Mouse (Mus musculus): ENCODE measurements around the gene 1810049J17Rik. TPM values are rescaled to one million over a fixed set of nuclear protein-coding genes. Genes with fewer than 3 reads are reported as not detected.

1810049J17Rik gene
- polyA plus RNA-seq, 1 experiment from 2014 or later: not detected

DNA sequence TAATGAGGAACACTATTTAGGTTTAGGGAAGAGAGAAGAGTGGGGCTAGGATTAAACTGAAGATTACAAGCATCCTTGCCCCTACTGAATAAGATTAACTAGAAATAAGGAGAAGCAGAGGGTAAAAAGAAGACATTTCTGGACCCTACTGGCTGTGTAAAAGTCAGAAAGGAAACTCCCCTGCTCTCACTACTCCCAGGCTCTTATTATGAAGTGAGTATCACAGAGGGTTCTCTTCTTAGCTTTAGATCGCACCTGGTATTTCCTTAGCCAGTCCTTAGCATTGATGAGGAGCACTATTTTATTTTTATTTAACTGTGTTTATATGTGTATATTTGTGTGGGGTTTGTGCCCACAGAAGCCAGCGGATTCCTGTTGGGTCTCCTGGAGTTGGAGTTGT lies 25.5 kb downstream of the 1810049J17Rik start:
- 76% methylated on average over 2 of the region's 2 CpGs for WGBS
- Histone ChIP-seq H3K27ac (no peak overlapping the region), H3K4me1 (no peaks in the 10 kb centered on the region), H3K4me3 (no peak overlapping the region), H3K27me3 (ENCODE audit: poor library complexity, severe bottlenecking) (no peaks in the 10 kb centered on the region), H3K9me3 (no peaks in the 10 kb centered on the region), H3K36me3 (replicated peaks) (no peaks in the 10 kb centered on the region)
- no peak for DNase-seq (ENCODE audit: extremely low spot score, low spot score)

DNA sequence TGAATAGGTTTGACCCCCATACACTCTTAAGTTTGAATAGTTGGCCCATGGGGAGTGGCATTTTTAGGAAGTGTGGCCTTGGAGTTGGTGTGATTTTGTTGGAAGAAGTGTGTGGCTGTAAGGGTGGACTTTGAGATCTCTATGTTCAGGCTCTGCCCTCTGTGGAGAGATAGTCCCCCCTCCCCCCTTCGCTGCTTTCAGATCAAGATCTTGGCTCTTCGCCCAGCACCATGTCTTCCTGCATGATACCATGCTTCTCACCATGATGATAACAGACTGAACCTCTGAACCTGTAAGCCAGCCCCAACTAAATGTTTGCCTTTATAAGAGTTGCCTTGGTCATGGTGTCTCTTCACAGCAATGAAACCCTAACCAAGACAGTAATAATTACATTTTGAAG lies 29.9 kb downstream of the 1810049J17Rik start:
- no peak overlapping the region for H3K4me3 ChIP-seq
- peaks cover 3% of the 10 kb centered on the region; the same call in 1 of the 2 replicates for H3K9me3 ChIP-seq
- no peaks in the 10 kb centered on the region for H3K27me3 ChIP-seq (ENCODE audit: poor library complexity, severe bottlenecking)
- H3K4me1 ChIP-seq: no peaks in the 10 kb centered on the region
- DNase-seq (ENCODE audit: extremely low spot score, low spot score): no peak
- H3K36me3 ChIP-seq (replicated peaks): no peaks in the 10 kb centered on the region
- 100% methylated on average over 2 of the region's 2 CpGs for WGBS
- no peak overlapping the region for H3K27ac ChIP-seq

DNA sequence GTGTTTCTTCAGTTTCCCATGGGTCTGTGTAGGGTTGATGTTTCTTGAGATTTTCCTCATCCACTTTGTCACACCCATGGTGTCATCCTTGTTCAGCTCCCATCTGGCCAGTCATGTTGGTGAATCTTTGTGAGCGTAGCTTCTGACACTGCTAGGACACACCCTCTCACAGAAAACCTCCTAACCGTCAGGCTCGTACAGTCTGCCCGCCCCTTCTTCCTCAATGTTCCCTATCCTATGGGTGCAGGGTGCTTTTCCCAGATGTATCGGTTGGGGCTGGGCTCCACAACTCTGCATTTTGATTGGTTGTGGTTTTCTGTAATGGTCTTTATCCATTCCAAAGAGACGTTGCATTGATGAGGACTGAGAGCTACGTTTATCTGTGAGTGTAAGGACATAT lies 31.4 kb downstream of the 1810049J17Rik start:
- no peaks in the 10 kb centered on the region for H3K4me1 ChIP-seq
- 85% methylated on average over 7 of the region's 7 CpGs for WGBS
- DNase-seq (ENCODE audit: extremely low spot score, low spot score): no peak
- peaks cover 8% of the 10 kb centered on the region; the same call in 1 of the 2 replicates for H3K9me3 ChIP-seq
- no peaks in the 10 kb centered on the region for H3K36me3 ChIP-seq (replicated peaks)
- no peak overlapping the region for H3K4me3 ChIP-seq
- H3K27me3 ChIP-seq (ENCODE audit: poor library complexity, severe bottlenecking): no peaks in the 10 kb centered on the region
- no peak overlapping the region for H3K27ac ChIP-seq

DNA sequence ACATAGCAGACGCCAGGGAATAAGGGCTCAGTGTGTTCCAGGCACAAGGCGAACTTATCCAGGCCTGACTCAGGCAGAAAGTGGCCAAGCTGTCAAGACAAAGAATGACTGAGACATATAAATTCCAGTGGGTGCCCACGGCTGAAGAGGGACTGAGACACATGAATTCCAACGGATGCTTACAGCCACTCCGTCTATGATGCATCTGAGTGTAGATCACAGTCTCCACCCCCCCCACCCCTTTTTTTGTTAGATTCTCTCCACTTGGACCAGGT lies 36.2 kb downstream of the 1810049J17Rik start:
- Histone ChIP-seq H3K4me1 (no peaks in the 10 kb centered on the region), H3K4me3 (no peak overlapping the region), H3K36me3 (replicated peaks) (no peaks in the 10 kb centered on the region), H3K9me3 (peaks cover 8% of the 10 kb centered on the region; the same call in 1 of the 2 replicates), H3K27ac (no peak overlapping the region), H3K27me3 (ENCODE audit: poor library complexity, severe bottlenecking) (no peaks in the 10 kb centered on the region)
- 88% methylated on average over 5 of the region's 5 CpGs for WGBS
- DNase-seq (ENCODE audit: extremely low spot score, low spot score): no peak

DNA sequence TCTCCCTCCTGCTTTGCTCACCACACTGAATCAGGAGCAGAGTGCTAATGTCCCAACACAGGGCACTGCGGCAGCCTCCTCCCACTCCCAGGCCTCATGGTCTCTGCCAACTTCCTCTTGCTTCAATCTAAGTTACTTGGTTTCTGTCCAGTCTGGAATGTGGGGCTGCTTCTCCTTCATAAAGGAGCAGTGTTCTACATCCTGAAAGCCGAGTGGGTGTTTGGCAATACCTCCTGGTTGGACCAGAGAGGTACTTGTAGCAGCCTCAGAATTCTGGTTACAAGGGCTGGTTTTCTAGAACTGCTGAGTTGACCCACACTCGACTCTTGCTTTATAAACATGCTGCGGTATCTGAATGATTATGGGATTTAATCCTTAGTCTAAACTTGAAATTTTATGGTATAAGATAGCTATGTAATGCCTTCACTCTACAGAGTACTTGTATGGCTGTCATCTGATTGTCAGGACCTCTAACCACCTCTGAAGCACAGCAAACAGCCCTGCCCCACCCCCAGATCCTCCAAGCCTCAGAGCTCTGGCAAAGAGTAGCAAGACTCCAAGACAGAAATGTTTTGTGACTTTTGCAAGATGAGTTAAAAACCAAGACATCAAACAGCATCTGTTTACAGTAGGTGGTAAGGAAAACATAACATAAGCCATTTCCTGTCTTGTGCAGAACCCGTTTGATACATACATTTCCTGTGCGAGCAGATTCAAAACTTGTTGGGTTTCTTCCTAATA lies 36.7 kb downstream of the 1810049J17Rik start:
- WGBS: 87% methylated on average over 6 of the region's 6 CpGs
- no peak overlapping the region for H3K4me3 ChIP-seq

DNA sequence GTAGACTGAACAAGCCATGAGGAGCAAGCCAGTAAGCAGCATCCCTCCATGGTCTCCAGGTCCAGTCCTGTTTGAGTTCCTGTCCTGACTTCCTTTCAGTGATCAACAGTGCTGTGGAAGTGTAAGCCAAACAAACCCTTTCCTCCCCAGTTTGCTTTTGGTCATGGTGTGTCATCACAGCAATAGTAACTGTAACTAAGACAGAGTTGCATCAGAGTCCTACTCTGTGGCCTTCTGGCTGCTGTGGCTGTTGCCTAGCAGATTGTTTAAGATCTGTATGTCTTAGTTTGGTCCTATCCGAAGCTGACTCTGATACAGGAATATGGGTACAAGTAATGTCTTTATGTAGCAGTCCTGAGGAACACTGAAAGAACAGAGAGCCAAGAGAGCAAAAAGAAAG lies 41.9 kb downstream of the 1810049J17Rik start:
- Histone ChIP-seq H3K27ac (no peak overlapping the region), H3K36me3 (replicated peaks) (no peaks in the 10 kb centered on the region), H3K9me3 (no peaks in the 10 kb centered on the region), H3K4me1 (no peaks in the 10 kb centered on the region), H3K27me3 (ENCODE audit: poor library complexity, severe bottlenecking) (no peaks in the 10 kb centered on the region), H3K4me3 (no peak overlapping the region)
- no peak for DNase-seq (ENCODE audit: extremely low spot score, low spot score)
- WGBS: 91% methylated on average over 1 of the region's 1 CpGs

More for the DNA sequence above, 36.7 kb downstream of the 1810049J17Rik start:
- H3K36me3 ChIP-seq (replicated peaks): no peaks in the 10 kb centered on the region
- peaks cover 8% of the 10 kb centered on the region; the same call in 1 of the 2 replicates for H3K9me3 ChIP-seq
- no peaks in the 10 kb centered on the region for H3K4me1 ChIP-seq
- no peak overlapping the region for H3K27ac ChIP-seq
- DNase-seq (ENCODE audit: extremely low spot score, low spot score): no peak
- H3K27me3 ChIP-seq (ENCODE audit: poor library complexity, severe bottlenecking): no peaks in the 10 kb centered on the region

DNA sequence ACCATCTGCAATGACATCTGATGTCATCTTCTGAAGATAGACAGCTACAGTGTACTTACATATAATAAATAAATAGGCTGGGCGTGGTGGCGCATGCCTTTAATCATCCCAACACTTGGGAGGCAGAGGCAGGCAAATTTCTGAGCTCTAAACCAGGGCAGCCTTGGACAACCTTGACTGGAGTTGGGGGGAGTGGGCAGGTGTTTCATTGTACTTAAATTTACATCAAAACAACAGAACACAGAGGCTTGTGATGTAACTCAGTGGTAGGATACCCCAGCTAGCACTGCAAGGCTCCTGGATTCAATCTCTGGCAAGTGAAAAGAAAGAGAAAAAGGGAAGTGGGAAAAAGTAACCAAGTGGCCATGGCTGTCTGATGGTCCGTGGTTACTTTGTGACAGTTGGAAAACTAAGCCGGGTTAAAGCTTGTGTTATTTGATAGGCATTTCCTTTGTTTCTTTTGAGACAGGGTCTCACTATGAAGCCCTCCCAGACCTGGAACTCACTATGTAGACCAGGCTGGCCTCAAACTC lies 46.5 kb downstream of the 1810049J17Rik start:
- Histone ChIP-seq H3K27me3 (ENCODE audit: poor library complexity, severe bottlenecking) (no peaks in the 10 kb centered on the region), H3K4me3 (no peak overlapping the region), H3K9me3 (no peaks in the 10 kb centered on the region), H3K4me1 (no peaks in the 10 kb centered on the region), H3K27ac (no peak overlapping the region), H3K36me3 (replicated peaks) (peaks cover 13% of the 10 kb centered on the region)
- 89% methylated on average over 4 of the region's 4 CpGs for WGBS
- DNase-seq (ENCODE audit: extremely low spot score, low spot score): no peak

DNA sequence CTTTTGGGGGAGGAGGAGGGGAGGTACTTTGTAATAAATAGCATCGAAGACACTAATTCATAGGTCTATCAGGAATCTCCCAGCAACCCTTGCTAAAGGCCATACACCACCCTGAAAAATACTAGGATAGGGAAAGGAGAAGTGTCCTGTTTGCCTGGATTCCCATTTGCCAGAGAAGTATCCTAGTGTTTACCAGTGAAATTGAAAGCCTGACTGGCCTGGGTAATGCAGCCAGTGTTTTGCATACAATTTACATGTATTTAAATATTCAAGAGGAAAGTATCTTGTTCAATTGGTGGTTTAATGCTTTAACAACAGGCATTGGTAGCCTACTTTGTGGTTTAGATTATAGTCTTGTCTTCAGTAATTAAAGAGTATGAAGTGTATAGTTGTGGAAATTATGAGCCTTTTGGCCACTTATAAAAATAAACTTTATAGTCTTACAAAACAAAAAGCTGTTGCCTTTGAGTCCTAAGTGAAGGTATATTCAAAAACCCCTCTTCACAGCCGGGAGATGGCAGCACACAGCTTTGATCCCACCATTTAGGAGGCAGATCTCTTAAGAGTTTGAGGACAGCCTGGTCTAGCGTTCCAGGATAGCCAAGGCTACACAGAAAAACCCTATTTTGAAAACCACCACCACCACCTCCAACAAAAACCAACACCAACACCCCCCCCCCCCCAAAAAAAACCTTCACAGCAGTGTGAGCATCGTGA lies 47.5 kb downstream of the 1810049J17Rik start:
- no peak for DNase-seq (ENCODE audit: extremely low spot score, low spot score)
- peaks cover 21% of the 10 kb centered on the region for H3K36me3 ChIP-seq (replicated peaks)

DNA sequence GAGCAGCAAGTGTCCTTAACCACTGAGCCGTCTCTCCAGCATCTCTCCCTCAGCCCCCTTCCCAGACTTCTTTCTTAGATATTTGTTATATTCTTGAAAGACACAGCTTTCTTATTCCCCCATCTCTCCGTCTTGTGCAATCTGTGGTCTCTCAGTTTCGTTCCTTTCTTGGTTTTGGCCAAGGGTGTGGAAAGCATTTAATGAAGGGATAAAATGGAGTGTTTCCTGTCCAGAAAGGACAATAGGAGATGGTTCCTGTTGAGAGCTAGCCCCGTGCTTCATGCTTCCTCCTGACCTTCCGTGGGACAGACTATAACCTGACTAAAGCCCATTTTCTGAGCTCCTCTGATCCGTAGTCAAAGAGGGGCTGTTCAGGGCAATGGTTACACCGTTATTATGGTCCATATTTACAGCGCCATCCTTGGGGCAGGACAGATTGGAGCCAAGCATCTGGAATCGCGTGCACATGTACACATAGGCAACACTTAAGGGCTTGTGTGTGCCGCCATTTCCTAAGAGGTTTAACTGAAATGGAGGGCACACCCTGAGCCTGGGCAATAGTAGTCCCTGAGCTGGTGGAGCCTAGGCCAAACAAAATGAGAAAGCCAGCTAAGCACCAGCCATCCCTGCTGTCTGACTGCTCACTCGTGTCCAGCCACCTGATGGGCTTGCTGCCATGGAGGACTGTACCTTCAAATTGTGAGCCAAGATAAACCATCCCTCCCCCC lies 48.2 kb downstream of the 1810049J17Rik start:
- 86% methylated on average over 12 of the region's 12 CpGs for WGBS
- Histone ChIP-seq H3K36me3 (replicated peaks) (peaks cover 28% of the 10 kb centered on the region), H3K27me3 (ENCODE audit: poor library complexity, severe bottlenecking) (no peaks in the 10 kb centered on the region)

More for the DNA sequence above, 47.5 kb downstream of the 1810049J17Rik start:
- no peak overlapping the region for H3K27ac ChIP-seq
- H3K4me3 ChIP-seq: no peak overlapping the region
- H3K4me1 ChIP-seq: no peaks in the 10 kb centered on the region
- no peaks in the 10 kb centered on the region for H3K27me3 ChIP-seq (ENCODE audit: poor library complexity, severe bottlenecking)
- H3K9me3 ChIP-seq: no peaks in the 10 kb centered on the region
- 66% methylated on average over 4 of the region's 4 CpGs for WGBS

More for the DNA sequence above, 48.2 kb downstream of the 1810049J17Rik start:
- H3K9me3 ChIP-seq: no peaks in the 10 kb centered on the region
- DNase-seq (ENCODE audit: extremely low spot score, low spot score): no peak
- H3K4me3 ChIP-seq: no peak overlapping the region
- no peak overlapping the region for H3K27ac ChIP-seq
- no peaks in the 10 kb centered on the region for H3K4me1 ChIP-seq

Other genes starting within 250 kb of the 1810049J17Rik start
- 126 and 135 TPM in 2 replicates for gene Zfr, start 204.1 kb downstream of the 1810049J17Rik start, polyA plus RNA-seq (2016; fragmentation: Nextera tagmentation; extraction: Ambion mirVana)
- gene Mtmr12, start 116.9 kb downstream of the 1810049J17Rik start, polyA plus RNA-seq (2016; fragmentation: Nextera tagmentation; extraction: Ambion mirVana): 15.4 and 15.9 TPM in 2 replicates
- gene Golph3, start 449 bp downstream of the 1810049J17Rik start, polyA plus RNA-seq (2016; fragmentation: Nextera tagmentation; extraction: Ambion mirVana): 67.3 and 68.7 TPM in 2 replicates

Data from forebrain, embryonic 10.5 days (tissue).